Mouse (Mus musculus) intestine, embryonic 14.5 days (tissue): ENCODE measurements around the gene Cit. TPM values are rescaled to one million over a fixed set of nuclear protein-coding genes. Genes with fewer than 3 reads are reported as not detected.

ENCODE experiments used
- ATAC-seq: fragments of 200-750 bp; cut with Nextera tagmentation; replicated peaks from 2 replicates; pipeline ENCODE4 v1.8.0; 2017; ENCODE audit warnings: low read depth, moderate number of reproducible peaks, moderate TSS enrichment, moderate library complexity; ENCODE audit not compliant: low FRiP score, low TSS enrichment
- DNase-seq: peaks from one replicate; pipeline ENCODE4 v3.0.0-alpha.2; 2018; ENCODE audit warnings: low spot score
- H3K27ac ChIP-seq: fragments of 300-500 bp; sonication (generic); 2 replicates; pipeline ENCODE4 v1.5.1; 2014; ENCODE audit warnings: low read depth, mild to moderate bottlenecking, control low read depth
- H3K27me3 ChIP-seq: fragments of 300-500 bp; sonication (generic); replicated peaks from 2 replicates; pipeline ENCODE4 v1.6.1; 2014; ENCODE audit warnings: low read length, control low read depth; ENCODE audit not compliant: control insufficient read depth, insufficient read depth
- H3K36me3 ChIP-seq: fragments of 300-500 bp; sonication (generic); 2 replicates; pipeline ENCODE4 v1.6.1; 2014; ENCODE audit warnings: low read length, control low read depth; ENCODE audit not compliant: control insufficient read depth, insufficient read depth
- H3K4me1 ChIP-seq: fragments of 300-500 bp; sonication (generic); replicated peaks from 2 replicates; pipeline ENCODE4 v1.6.1; 2014; ENCODE audit warnings: low read length, control low read depth, mixed read lengths; ENCODE audit not compliant: control insufficient read depth, insufficient read depth
- H3K4me2 ChIP-seq: fragments of 300-500 bp; sonication (generic); 2 replicates; pipeline ENCODE4 v1.6.1; 2014; ENCODE audit warnings: low read length
- H3K4me3 ChIP-seq: fragments of 300-500 bp; sonication (generic); 2 replicates; pipeline ENCODE4 v1.5.1; 2014; ENCODE audit warnings: low read depth, low read length, control low read depth, mixed read lengths
- H3K9ac ChIP-seq: fragments of 300-500 bp; sonication (generic); 2 replicates; pipeline ENCODE4 v1.6.1; 2014; ENCODE audit warnings: mild to moderate bottlenecking, low read length
- H3K9me3 ChIP-seq: fragments of 300-500 bp; sonication (generic); 2 replicates; pipeline ENCODE4 v1.6.1; 2016; ENCODE audit warnings: low read length, control low read depth; ENCODE audit not compliant: control insufficient read depth
- WGBS: fragments of 180-500 bp; shearing (Covaris S2); extraction: QIAGEN DNeasy Blood & Tissue Kit; methylation state at CpG from one replicate; pipeline ENCODE4 v1.1.7; 2014; 5-methylcytosine and 5-hydroxymethylcytosine counted together
- polyA plus RNA-seq: library from polyadenylated mRNA; unstranded; fragments of >200 nt; fragmentation: Nextera tagmentation; extraction: Ambion mirVana; gene quantifications from 2 replicates; pipeline ENCODE4 v1.2.1, GENCODE M21; 2014

The Cit gene
- polyA plus RNA-seq, 1 experiment from 2014 or later = 25.8 TPM

GRCm38 (mm10) chr5:115858652-115859051 is 13.6 kb downstream of the Cit start:
- Histone ChIP-seq H3K27me3 (no peaks in the 10 kb centered on the region), H3K36me3 (peaks cover 42% of the 10 kb centered on the region), H3K9me3 (no peaks in the 10 kb centered on the region), H3K4me3 (no peak overlapping the region), H3K27ac (no peak overlapping the region), H3K4me2 (no peak overlapping the region), H3K9ac (no peak overlapping the region), H3K4me1 (no peaks in the 10 kb centered on the region)
- no peak for DNase-seq
- WGBS = 62% methylated on average over 6 of the region's 6 CpGs
- no peak for ATAC-seq

- no peak overlapping the region for H3K27ac ChIP-seq
- 87% methylated on average over 9 of the region's 9 CpGs for WGBS
- peaks cover 45% of the 10 kb centered on the region for H3K36me3 ChIP-seq
- no peak overlapping the region for H3K9ac ChIP-seq
- H3K27me3 ChIP-seq = no peaks in the 10 kb centered on the region
- no peaks in the 10 kb centered on the region for H3K4me1 ChIP-seq
- H3K4me2 ChIP-seq = no peak overlapping the region
- ATAC-seq (no peak), DNase-seq (no peak)
- H3K9me3 ChIP-seq = no peaks in the 10 kb centered on the region
- no peak overlapping the region for H3K4me3 ChIP-seq
These were observed 14.4 kb downstream of the Cit start for GRCm38 (mm10) chr5:115859461-115859860.

- no peak for ATAC-seq
- Histone ChIP-seq H3K27me3 (no peaks in the 10 kb centered on the region), H3K9me3 (no peaks in the 10 kb centered on the region), H3K4me1 (no peaks in the 10 kb centered on the region), H3K4me3 (no peak overlapping the region), H3K36me3 (peaks cover 34% of the 10 kb centered on the region), H3K9ac (no peak overlapping the region), H3K4me2 (no peak overlapping the region), H3K27ac (no peak overlapping the region)
- DNase-seq = no peak
- 90% methylated on average over 10 of the region's 10 CpGs for WGBS
These were observed 16.9 kb downstream of the Cit start for GRCm38 (mm10) chr5:115861991-115862390.

- Histone ChIP-seq H3K9ac (no peak overlapping the region), H3K4me1 (no peaks in the 10 kb centered on the region), H3K36me3 (peaks cover 35% of the 10 kb centered on the region), H3K27me3 (no peaks in the 10 kb centered on the region), H3K4me2 (no peak overlapping the region), H3K27ac (no peak overlapping the region), H3K4me3 (no peak overlapping the region), H3K9me3 (no peaks in the 10 kb centered on the region)
- DNase-seq (no peak), ATAC-seq (no peak)
- 94% methylated on average over 10 of the region's 10 CpGs for WGBS
These were observed 17.4 kb downstream of the Cit start for GRCm38 (mm10) chr5:115862439-115862838.

DNA sequence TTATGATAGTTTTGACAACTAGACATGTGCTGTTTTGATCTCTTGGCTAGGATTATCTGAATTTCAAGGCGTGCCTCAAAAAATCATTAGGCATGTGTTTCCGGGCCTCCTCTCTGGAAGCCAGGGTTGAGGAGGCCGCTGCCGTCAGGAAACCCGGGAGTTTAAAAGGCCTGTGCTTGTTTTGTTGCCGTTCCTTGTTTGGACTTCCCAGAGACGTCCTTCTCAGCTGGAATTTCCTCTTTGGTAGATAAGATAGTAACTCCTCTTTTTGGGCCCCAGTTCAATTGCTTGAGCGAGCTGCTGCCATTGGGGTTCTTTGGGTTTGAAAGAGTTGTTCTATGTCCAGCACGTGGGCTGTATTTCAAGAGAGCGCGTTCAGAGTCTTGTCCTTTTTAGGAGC is 21.2 kb downstream of the Cit start:
- H3K27me3 ChIP-seq = no peaks in the 10 kb centered on the region
- no peak for ATAC-seq
- H3K4me2 ChIP-seq = no peak overlapping the region
- no peak for DNase-seq
- no peaks in the 10 kb centered on the region for H3K9me3 ChIP-seq
- H3K4me1 ChIP-seq = no peaks in the 10 kb centered on the region
- no peak overlapping the region for H3K27ac ChIP-seq
- H3K4me3 ChIP-seq = no peak overlapping the region
- WGBS = 73% methylated on average over 11 of the region's 11 CpGs
- H3K9ac ChIP-seq = no peak overlapping the region
- peaks cover 27% of the 10 kb centered on the region for H3K36me3 ChIP-seq

DNA sequence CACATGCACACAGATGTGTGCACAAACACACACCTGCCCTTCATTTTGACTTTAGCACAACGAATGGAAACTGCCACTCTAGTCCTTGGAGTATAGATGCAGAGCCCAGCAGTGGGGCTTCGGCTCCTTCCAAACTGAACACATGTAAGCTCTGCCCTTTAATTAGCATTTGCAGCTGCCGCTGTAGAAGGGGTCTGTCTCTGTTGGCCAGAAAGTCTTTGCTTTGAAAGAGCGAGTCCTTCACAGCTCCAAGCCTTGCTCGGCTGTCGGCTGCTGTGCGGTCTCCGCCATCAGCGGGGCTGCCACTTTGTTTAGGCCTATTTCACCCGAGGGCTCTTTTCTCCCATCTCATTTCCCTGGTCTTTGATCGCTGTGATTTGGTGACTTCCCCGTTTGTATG is 23.5 kb downstream of the Cit start:
- Histone ChIP-seq H3K4me1 (no peaks in the 10 kb centered on the region), H3K27ac (no peak overlapping the region), H3K4me3 (no peak overlapping the region), H3K36me3 (peaks cover 18% of the 10 kb centered on the region), H3K27me3 (no peaks in the 10 kb centered on the region), H3K9me3 (no peaks in the 10 kb centered on the region), H3K4me2 (no peak overlapping the region), H3K9ac (no peak overlapping the region)
- 93% methylated on average over 12 of the region's 12 CpGs for whole genome bisulfite sequencing
- no peak for ATAC-seq
- DNase-seq = no peak

DNA sequence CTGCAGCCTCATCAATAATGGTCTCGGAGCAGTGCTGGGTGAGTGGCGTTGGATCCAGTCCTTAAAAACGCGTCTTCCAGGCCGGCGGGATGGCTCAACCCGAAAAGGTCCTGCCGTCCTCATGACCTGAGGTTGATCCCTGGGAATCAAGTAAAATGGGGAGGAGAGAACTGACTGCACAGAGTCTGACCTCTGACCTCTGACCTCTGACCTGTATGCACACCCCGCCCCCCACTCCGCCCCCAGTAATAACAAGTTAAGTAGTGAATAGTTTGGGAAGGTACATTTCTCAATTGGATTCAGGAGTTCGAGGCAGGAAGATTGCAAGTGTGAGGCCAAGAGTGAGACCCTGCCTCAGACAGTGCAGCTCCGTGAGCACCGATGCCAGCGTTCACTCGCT is 24.1 kb downstream of the Cit start:
- 91% methylated on average over 15 of the region's 15 CpGs for WGBS
- Histone ChIP-seq H3K9me3 (no peaks in the 10 kb centered on the region), H3K27ac (no peak overlapping the region), H3K4me3 (no peak overlapping the region), H3K27me3 (no peaks in the 10 kb centered on the region), H3K4me2 (no peak overlapping the region), H3K9ac (no peak overlapping the region), H3K36me3 (peaks cover 21% of the 10 kb centered on the region), H3K4me1 (no peaks in the 10 kb centered on the region)
- DNase-seq = no peak
- ATAC-seq = no peak

- H3K9me3 ChIP-seq = no peaks in the 10 kb centered on the region
- WGBS = 95% methylated on average over 10 of the region's 10 CpGs
- no peak overlapping the region for H3K4me3 ChIP-seq
- no peak overlapping the region for H3K9ac ChIP-seq
- H3K27me3 ChIP-seq = no peaks in the 10 kb centered on the region
- no peak overlapping the region for H3K4me2 ChIP-seq
- no peak for ATAC-seq
- H3K36me3 ChIP-seq = peaks cover 33% of the 10 kb centered on the region
- DNase-seq = no peak
- no peak overlapping the region for H3K27ac ChIP-seq
- no peaks in the 10 kb centered on the region for H3K4me1 ChIP-seq
These were observed 26.1 kb downstream of the Cit start for GRCm38 (mm10) chr5:115871153-115871552.

- Histone ChIP-seq H3K4me2 (no peak overlapping the region), H3K4me1 (no peaks in the 10 kb centered on the region), H3K4me3 (no peak overlapping the region), H3K27ac (no peak overlapping the region), H3K36me3 (peaks cover 33% of the 10 kb centered on the region), H3K27me3 (no peaks in the 10 kb centered on the region), H3K9me3 (no peaks in the 10 kb centered on the region), H3K9ac (no peak overlapping the region)
- DNase-seq (no peak), ATAC-seq (no peak)
- 75% methylated on average over 11 of the region's 11 CpGs for WGBS
These were observed 27.0 kb downstream of the Cit start for GRCm38 (mm10) chr5:115872106-115872505.
